Mouse (Mus musculus) MEL (cell line): Measurements from ENCODE around the gene Pgrmc1. TPM values are rescaled to one million over a fixed set of nuclear protein-coding genes. Genes with fewer than 3 reads are reported as not detected.

Source experiments
- DNase-seq: peaks from one replicate; pipeline ENCODE4 v3.0.0; 2011; ENCODE audit warnings: low read depth, low spot score
- H3K27ac ChIP-seq: 2 replicates; pipeline ENCODE4 v1.5.1; 2012; ENCODE audit warnings: low read depth, mild to moderate bottlenecking, control low read depth, low read length, moderate library complexity; ENCODE audit not compliant: control insufficient read depth
- H3K27me3 ChIP-seq, 2 experiments: fragments of 150-350 bp in 1 of 2; sonication (generic) in 1 of 2; 2 replicates each; pipeline ENCODE4 v1.6.1; 2012; ENCODE audit warnings: low read length in 2 of 2, mild to moderate bottlenecking in 2 of 2, improper control_type of control experiment in 1 of 2, moderate library complexity in 1 of 2; ENCODE audit not compliant: insufficient read depth in 2 of 2, control insufficient read depth in 1 of 2
- H3K36me3 ChIP-seq, 2 experiments: 2 replicates each; pipeline ENCODE4 v1.6.1; 2012 to 2014; ENCODE audit warnings: low read length in 2 of 2, improper control_type of control experiment in 1 of 2, inconsistent platforms in 1 of 2, mild to moderate bottlenecking in 1 of 2; ENCODE audit not compliant: insufficient read depth in 2 of 2, control insufficient read depth in 1 of 2
- H3K4me1 ChIP-seq, 2 experiments: fragments of 150-350 bp in 1 of 2; sonication (generic) in 1 of 2; 2 replicates each; pipeline ENCODE4 v1.6.1; 2012; ENCODE audit warnings: low read length in 2 of 2, improper control_type of control experiment in 1 of 2, mild to moderate bottlenecking in 1 of 2; ENCODE audit not compliant: insufficient read depth in 2 of 2, control insufficient read depth in 1 of 2
- H3K4me3 ChIP-seq, 2 experiments: fragments of 150-350 bp in 1 of 2; sonication (generic) in 1 of 2; 2 replicates each; pipeline ENCODE4 v1.5.1; 2012; ENCODE audit warnings: low read depth in 2 of 2, low read length in 2 of 2, mild to moderate bottlenecking in 2 of 2, moderate library complexity in 2 of 2, control low read depth in 1 of 2, improper control_type of control experiment in 1 of 2; ENCODE audit not compliant: control insufficient read depth in 1 of 2, insufficient read depth in 1 of 2
- H3K79me2 ChIP-seq: 2 replicates; pipeline ENCODE4 v1.6.1; 2012; ENCODE audit warnings: mild to moderate bottlenecking, low read length, moderate library complexity; ENCODE audit not compliant: control insufficient read depth, poor library complexity, insufficient read depth
- H3K9ac ChIP-seq: 2 replicates; pipeline ENCODE4 v1.6.1; 2012; ENCODE audit warnings: low read depth, mild to moderate bottlenecking, control low read depth, low read length, moderate library complexity; ENCODE audit not compliant: control insufficient read depth, poor library complexity, severe bottlenecking
- H3K9me3 ChIP-seq: fragments of 150-350 bp; sonication (generic); replicated peaks from 2 replicates; pipeline ENCODE4 v1.6.1; 2012; ENCODE audit warnings: mild to moderate bottlenecking, low read length, improper control_type of control experiment, moderate library complexity; ENCODE audit not compliant: insufficient read depth
- CHD1 ChIP-seq: IDR thresholded peaks from 2 replicates; pipeline ENCODE4 v1.6.1; 2012; ENCODE audit warnings: low read depth, mild to moderate bottlenecking, inconsistent platforms, low read length, improper control_type of control experiment
- ELF1 ChIP-seq: IDR thresholded peaks from 2 replicates; pipeline ENCODE4 v1.6.1; 2014; ENCODE audit warnings: low read depth, mild to moderate bottlenecking, inconsistent platforms, low read length, improper control_type of control experiment, moderate library complexity
- EP300 ChIP-seq, 2 experiments: IDR thresholded peaks; 2 replicates each; pipeline ENCODE4 v1.6.1; 2011; ENCODE audit warnings: improper control_type of control experiment in 2 of 2, low read length in 2 of 2, low read depth in 1 of 2, mild to moderate bottlenecking in 1 of 2
- GABPA ChIP-seq: IDR thresholded peaks from 2 replicates; pipeline ENCODE4 v1.6.1; 2012; ENCODE audit warnings: low read depth, mild to moderate bottlenecking, inconsistent platforms, low read length, improper control_type of control experiment, moderate library complexity
- GATA1 ChIP-seq: IDR thresholded peaks from 2 replicates; pipeline ENCODE4 v1.6.1; 2011; ENCODE audit warnings: low read depth, low read length, improper control_type of control experiment
- HCFC1 ChIP-seq: IDR thresholded peaks from 2 replicates; pipeline ENCODE4 v1.6.1; 2012; ENCODE audit warnings: low read depth, mild to moderate bottlenecking, inconsistent platforms, low read length, improper control_type of control experiment, moderate library complexity
- JUND ChIP-seq: IDR thresholded peaks from 2 replicates; pipeline ENCODE4 v1.6.1; 2011; ENCODE audit warnings: low read depth, mild to moderate bottlenecking, improper control_type of control experiment, low read length
- KAT2A ChIP-seq: conservative IDR thresholded peaks from 2 replicates; pipeline ENCODE4 v1.6.1; 2012; ENCODE audit warnings: low read depth, low read length, improper control_type of control experiment, inconsistent platforms
- MAFK ChIP-seq: IDR thresholded peaks from 2 replicates; pipeline ENCODE4 v1.6.1; 2011; ENCODE audit warnings: low read depth, mild to moderate bottlenecking, low read length, improper control_type of control experiment, borderline replicate concordance
- MAX ChIP-seq: IDR thresholded peaks from 2 replicates; pipeline ENCODE4 v1.6.1; 2011; ENCODE audit warnings: low read length, improper control_type of control experiment
- MEF2A ChIP-seq: IDR thresholded peaks from 2 replicates; pipeline ENCODE4 v1.6.1; 2014; ENCODE audit warnings: low read depth, mild to moderate bottlenecking, inconsistent platforms, low read length, improper control_type of control experiment; ENCODE audit not compliant: poor library complexity, insufficient replicate concordance, severe bottlenecking; ENCODE audit errors: extremely low read depth
- MXI1 ChIP-seq: IDR thresholded peaks from 2 replicates; pipeline ENCODE4 v1.6.1; 2011; ENCODE audit warnings: mild to moderate bottlenecking, low read depth, low read length, improper control_type of control experiment
- MYB ChIP-seq: IDR thresholded peaks from 2 replicates; pipeline ENCODE4 v1.6.1; 2011; ENCODE audit warnings: mild to moderate bottlenecking, low read depth, low read length, improper control_type of control experiment
- NELFE ChIP-seq: IDR thresholded peaks from 2 replicates; pipeline ENCODE4 v1.6.1; 2011; ENCODE audit warnings: low read depth, low read length, improper control_type of control experiment
- NRF1 ChIP-seq: IDR thresholded peaks from 2 replicates; pipeline ENCODE4 v1.6.1; 2014; ENCODE audit warnings: low read depth, mild to moderate bottlenecking, inconsistent platforms, low read length, improper control_type of control experiment, moderate library complexity; ENCODE audit not compliant: poor library complexity, insufficient read depth, severe bottlenecking
- POLR2A ChIP-seq, 2 experiments: IDR thresholded peaks; 2 replicates each; pipeline ENCODE4 v1.6.1; 2011 to 2012; ENCODE audit warnings: low read length in 2 of 2, mild to moderate bottlenecking in 2 of 2, control low read depth in 1 of 2, improper control_type of control experiment in 1 of 2, low read depth in 1 of 2, moderate library complexity in 1 of 2; ENCODE audit not compliant: control insufficient read depth in 1 of 2, insufficient read depth in 1 of 2, poor library complexity in 1 of 2
- POLR2AphosphoS2 ChIP-seq: IDR thresholded peaks from 2 replicates; pipeline ENCODE4 v1.6.1; 2011; ENCODE audit warnings: low read length, improper control_type of control experiment
- RCOR1 ChIP-seq: IDR thresholded peaks from 2 replicates; pipeline ENCODE4 v1.6.1; 2012; ENCODE audit warnings: low read depth, mild to moderate bottlenecking, inconsistent platforms, low read length, improper control_type of control experiment
- SIN3A ChIP-seq: IDR thresholded peaks from 2 replicates; pipeline ENCODE4 v1.6.1; 2012; ENCODE audit warnings: low read length, improper control_type of control experiment, inconsistent platforms
- TAL1 ChIP-seq: IDR thresholded peaks from 2 replicates; pipeline ENCODE4 v1.6.1; 2012; ENCODE audit warnings: mild to moderate bottlenecking, inconsistent platforms, low read length, moderate library complexity, mixed read lengths
- TCF12 ChIP-seq: IDR thresholded peaks from 2 replicates; pipeline ENCODE4 v1.6.1; 2014; ENCODE audit warnings: low read depth, mild to moderate bottlenecking, inconsistent platforms, low read length, improper control_type of control experiment, moderate library complexity
- UBTF ChIP-seq: IDR thresholded peaks from 2 replicates; pipeline ENCODE4 v1.6.1; 2012; ENCODE audit warnings: low read depth, mild to moderate bottlenecking, inconsistent platforms, low read length, improper control_type of control experiment, moderate library complexity, borderline replicate concordance; ENCODE audit not compliant: insufficient read depth
- ZKSCAN1 ChIP-seq: IDR thresholded peaks from 2 replicates; pipeline ENCODE4 v1.6.1; 2012; ENCODE audit warnings: low read depth, mild to moderate bottlenecking, inconsistent platforms, low read length, improper control_type of control experiment, moderate library complexity
- polyA plus RNA-seq, 2 experiments: library from polyadenylated mRNA; stranded (reverse) in 1 of 2; unstranded in 1 of 2; fragments of >175 nt in 1 of 2; fragments of >200 nt in 1 of 2; gene quantifications; 2 replicates each; pipeline versions ENCODE4 v1.2.1 to v1.2.4; 2012; ENCODE audit warnings: low replicate concordance in 2 of 2, low read depth in 1 of 2; ENCODE audit not compliant: insufficient read length in 2 of 2, insufficient read depth in 1 of 2, missing spikeins in 1 of 2
- total RNA-seq: library from RNA; depleted of rRNA; stranded (reverse); fragments of 300-350 nt; gene quantifications from 2 replicates; pipeline ENCODE4 v1.2.3, GENCODE M21; 2012

Gene Pgrmc1
- total and polyA plus RNA-seq, 3 experiments: 78.9 to 97.1 (median 88.3) TPM

DNA sequence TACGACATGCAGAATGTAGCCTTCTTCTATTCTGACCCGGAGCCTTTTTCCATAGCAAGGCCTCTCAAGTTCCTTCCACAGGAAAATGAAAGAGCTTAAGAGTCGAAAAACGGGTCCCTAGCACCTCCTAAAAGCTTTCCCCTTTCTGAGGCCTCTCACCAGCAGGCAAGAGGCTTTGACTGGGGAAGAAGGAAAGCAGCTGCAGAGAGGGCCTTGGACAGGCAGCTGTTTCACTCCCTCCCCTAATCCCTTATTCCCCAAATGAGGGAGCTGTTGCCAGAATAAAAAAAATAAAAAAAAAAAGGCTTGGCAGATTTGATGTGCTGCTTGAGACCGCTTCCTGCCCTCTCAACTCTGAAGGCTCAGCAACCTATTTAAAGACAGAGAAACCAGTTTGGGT, 47.1 kb upstream of the Pgrmc1 start:
- no peaks in the 10 kb centered on the region for H3K4me1 ChIP-seq
- H3K9me3 ChIP-seq: no peaks in the 10 kb centered on the region
- no peak for DNase-seq
- H3K27me3 ChIP-seq: no peaks in the 10 kb centered on the region
- no peak overlapping the region for H3K27ac ChIP-seq
- H3K79me2 ChIP-seq: no peaks in the 10 kb centered on the region
- H3K9ac ChIP-seq: no peak overlapping the region
- H3K4me3 ChIP-seq: no peak overlapping the region
- no peak for TF ChIP-seq TAL1
- no peak for TF ChIP-seq NRF1
- TF ChIP-seq MAX: no peak
- no peak for TF ChIP-seq ELF1
- no peak for TF ChIP-seq MEF2A
- no peak for TF ChIP-seq JUND
- no peak for TF ChIP-seq MAFK
- no peak for TF ChIP-seq MYB
- TF ChIP-seq, all 39 proteins: peak for 0
- H3K36me3 ChIP-seq: no peaks in the 10 kb centered on the region

- TF ChIP-seq MYB: no peak
- TF ChIP-seq SIN3A: no peak
- no peak for TF ChIP-seq POLR2AphosphoS2
- TF ChIP-seq MEF2A: no peak
- no peak for TF ChIP-seq KAT2A
- no peak for TF ChIP-seq RCOR1
- no peak for TF ChIP-seq HCFC1
- no peak for TF ChIP-seq EP300 (IDR thresholded peaks at IDR 0.05; ENCODE audit: low read depth in 1 of 2, low read length in 2 of 2)
- Histone ChIP-seq H3K9me3 (no peaks in the 10 kb centered on the region), H3K79me2 (no peaks in the 10 kb centered on the region), H3K4me3 (no peak overlapping the region), H3K9ac (no peak overlapping the region), H3K4me1 (no peaks in the 10 kb centered on the region), H3K27ac (no peak overlapping the region), H3K27me3 (no peaks in the 10 kb centered on the region), H3K36me3 (no peaks in the 10 kb centered on the region)
- no peak for DNase-seq
These were observed 46.7 kb upstream of the Pgrmc1 start for GRCm38 (mm10) chrX:36551351-36551750.

GRCm38 (mm10) chrX:36552055-36552587, 45.9 kb upstream of the Pgrmc1 start:
- Histone ChIP-seq H3K27me3 (no peaks in the 10 kb centered on the region), H3K27ac (no peak overlapping the region), H3K36me3 (no peaks in the 10 kb centered on the region)
- TF ChIP-seq MXI1: no peak
- TF ChIP-seq ELF1: no peak
- no peak for TF ChIP-seq GATA1
- no peak for TF ChIP-seq NELFE
- TF ChIP-seq TCF12: no peak
- no peak for TF ChIP-seq CHD1
- no peak for TF ChIP-seq MEF2A
- no peak for TF ChIP-seq MAX
- no peak for TF ChIP-seq GABPA
- no peak for TF ChIP-seq NRF1
- TF ChIP-seq POLR2A (IDR thresholded peaks at IDR 0.05; ENCODE audit: control insufficient read depth in 1 of 2, insufficient read depth in 1 of 2, low read depth in 1 of 2, low read length in 2 of 2, poor library complexity in 1 of 2): no peak
- no peak for TF ChIP-seq ZKSCAN1
- TF ChIP-seq UBTF: no peak
- TF ChIP-seq, all 39 proteins: peak for 0
- H3K9ac ChIP-seq: no peak overlapping the region
- H3K79me2 ChIP-seq: no peaks in the 10 kb centered on the region
- no peaks in the 10 kb centered on the region for H3K9me3 ChIP-seq
- no peak overlapping the region for H3K4me3 ChIP-seq
- no peaks in the 10 kb centered on the region for H3K4me1 ChIP-seq
- peak; percentile 10 for DNase-seq
